Mouse (Mus musculus) lung, postnatal 10 days (tissue): Measurements from ENCODE around the gene Dnajc7.
"Not testable (repeated sequence)": the region's sequence is repeated elsewhere in the genome, so short reads cannot be mapped to it uniquely, and the experiment has no call there.

ENCODE experiments used
- DNase-seq: peaks from one replicate; pipeline ENCODE4 v3.0.0; 2021

Gene Dnajc7

DNA sequence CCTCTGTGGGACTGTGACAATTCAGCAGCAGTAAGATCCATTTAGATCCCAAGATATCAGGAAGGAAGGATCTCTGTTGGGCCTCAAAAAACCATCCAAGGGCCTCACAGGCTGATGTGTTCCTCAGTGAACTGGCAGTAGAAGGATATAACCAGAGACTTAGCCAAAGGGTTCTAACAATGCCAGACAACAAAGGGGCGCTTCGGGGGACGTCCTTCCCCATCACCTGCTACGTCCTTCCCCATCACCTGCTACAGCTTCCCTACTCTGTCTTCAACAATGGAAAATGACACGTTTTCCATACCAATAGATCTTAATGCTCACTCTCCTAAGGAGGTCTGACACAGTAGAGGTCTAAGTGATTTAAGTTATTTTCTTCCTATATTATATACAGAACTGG, 3.6 kb downstream of the Dnajc7 start:
- no peak for DNase-seq

DNA sequence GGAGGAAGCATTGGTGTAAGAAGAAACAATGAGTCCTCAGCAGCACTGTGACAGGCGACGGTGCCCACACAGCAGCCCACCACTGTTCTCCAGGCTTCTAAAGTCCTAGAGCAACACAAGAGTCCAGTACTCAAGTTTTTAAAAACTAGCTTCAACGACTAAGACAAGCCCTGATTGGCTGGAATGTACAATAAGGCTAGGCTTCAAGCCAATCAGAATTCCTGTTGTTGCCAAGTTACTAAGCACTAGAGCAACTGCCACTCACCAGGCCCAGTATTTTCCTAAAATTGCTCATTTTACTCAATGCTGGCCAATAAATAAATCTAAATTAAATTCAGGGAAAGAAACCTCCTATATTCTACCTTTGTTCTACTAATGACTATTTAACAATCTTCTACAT, 6.7 kb downstream of the Dnajc7 start:
- DNase-seq, result peak; percentile 67

DNA sequence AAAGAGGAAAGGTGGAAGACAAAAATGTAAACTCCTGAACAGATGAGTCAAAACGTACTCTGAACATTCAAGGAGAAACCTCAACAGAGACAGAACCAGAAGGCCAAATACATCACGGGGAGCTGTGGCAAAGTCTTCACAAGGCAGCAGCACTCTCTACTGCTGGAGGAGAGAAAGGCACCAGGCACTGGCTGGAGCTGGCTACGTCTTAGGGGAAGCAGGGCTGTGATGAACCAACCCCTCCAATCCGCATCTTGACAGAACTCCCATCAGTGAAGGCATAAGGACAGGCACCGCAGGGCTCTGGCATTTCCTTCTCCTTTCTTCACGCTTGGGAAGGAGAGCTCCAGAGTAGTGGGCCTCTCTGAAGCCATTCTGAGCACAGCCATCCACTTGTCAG, 8.3 kb downstream of the Dnajc7 start:
- DNase-seq, result no peak

DNA sequence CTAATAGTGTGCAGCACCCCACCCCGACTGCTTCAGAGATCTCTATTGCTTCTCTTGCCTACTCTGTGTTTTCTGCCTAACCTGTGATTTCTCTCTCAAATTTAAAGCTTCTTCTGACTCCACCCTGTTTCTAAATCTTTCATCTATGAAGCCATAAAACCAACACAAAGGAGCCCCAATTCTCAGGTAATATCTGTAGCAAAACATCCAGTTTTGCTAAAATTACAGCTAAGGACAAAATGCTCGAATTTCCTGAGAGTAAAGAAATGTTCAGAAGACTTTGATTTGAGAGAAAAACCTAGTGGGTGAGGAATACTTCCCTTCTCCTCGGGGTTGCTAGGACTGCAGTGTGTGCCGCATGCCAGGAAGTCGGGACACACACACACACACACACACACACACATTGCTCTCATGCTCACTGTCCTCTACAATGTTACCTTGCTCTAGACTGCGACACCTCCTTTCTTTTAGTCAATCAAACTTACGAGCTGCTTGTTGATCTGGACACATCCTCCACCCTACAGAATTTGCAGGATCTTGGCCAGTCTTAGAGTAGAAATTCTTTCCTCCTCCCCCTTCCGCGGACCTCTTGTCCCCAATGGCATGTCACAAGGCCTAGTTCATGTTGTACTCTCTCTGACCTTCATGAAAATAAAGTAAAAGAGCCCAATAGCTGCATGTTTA, 9.8 kb downstream of the Dnajc7 start:
- DNase-seq, result peak; percentile 25

DNA sequence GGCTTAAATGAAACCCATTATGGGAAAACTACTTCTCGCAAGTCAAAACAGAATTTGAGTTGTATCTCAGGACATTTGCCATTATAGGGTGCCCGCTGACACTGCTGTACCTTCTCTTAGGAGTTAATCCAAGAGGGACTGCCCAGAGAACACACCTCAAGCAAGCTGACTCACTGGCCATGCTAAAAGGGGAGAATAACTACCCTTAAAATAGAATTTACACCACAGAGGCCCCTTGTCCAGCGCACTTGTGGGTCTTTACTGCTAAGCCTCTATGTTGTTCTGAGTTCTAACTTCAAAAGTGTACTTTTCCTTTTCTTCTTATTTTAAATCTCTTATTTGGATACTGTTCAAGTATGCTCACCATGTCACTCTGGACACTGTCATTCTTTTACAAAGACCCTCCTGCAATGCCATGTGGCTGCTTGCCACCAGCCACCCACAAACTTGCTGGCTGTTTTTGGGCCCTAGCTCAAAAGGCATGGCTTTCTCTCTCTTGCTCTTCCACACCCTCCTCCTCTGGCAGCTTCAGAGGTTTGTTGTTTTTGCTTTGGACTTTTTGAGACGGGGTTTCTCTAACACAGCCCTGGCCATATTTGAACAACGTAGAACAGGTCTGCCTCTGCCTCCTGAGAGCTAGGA, 10.5 kb downstream of the Dnajc7 start:
- DNase-seq, result peak; percentile 35

DNA sequence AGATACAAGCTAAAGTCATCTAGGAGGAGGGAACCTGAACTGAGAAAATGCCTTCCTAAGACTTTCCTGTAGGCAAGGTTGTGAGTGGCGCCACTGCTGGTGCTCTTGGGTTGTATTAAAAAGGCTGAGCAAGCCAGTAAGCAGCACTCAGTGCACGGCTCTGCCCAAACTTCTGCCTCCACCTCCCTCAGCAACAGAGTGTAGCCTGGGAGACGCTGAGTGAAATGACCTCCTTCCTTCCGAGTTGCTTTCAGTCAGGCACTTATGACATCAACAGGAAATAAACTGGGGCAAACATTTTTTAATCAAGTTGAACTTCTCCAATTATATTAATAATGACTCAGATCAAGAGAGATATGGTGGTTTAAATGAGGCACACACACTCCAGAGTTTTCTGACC, 11.2 kb downstream of the Dnajc7 start:
- DNase-seq, result no peak

DNA sequence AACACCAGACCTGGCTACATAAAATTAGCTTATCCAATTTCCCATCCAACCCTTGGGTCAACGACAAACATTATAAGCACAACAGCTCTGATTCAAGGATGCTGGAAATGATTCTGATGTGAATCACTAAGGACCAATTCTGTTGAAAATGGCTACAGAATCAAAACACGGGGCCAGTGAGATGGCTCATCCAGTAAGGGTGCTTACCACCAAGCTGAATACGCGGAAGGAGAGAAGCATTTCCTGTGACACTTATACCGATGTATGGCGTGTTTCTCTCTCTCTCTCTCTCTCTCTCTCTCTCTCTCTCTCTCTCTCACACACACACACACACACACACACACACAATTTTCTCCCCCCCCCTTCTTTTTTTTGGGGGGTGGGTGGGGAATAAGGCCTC, 12.8 kb downstream of the Dnajc7 start:
- DNase-seq, result no peak

DNA sequence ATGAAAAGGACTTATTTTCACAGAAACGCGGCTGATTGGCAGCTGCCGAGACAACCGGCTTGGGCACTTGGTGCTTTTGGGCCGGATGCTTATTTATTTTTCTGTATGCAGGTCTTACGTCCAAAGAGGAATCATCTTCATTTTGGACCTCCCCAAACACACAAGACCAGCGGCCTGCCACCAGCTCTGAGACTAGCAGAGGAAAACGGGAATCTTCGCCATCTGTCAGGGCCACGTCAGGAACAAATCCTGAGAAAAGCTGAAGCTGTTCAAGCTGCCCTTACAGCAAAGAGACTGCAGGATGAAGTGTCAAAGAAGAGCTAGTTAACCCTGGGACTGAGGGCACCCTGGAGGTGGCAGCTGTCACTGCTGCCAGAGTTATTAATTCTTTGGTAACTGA, 14.5 kb downstream of the Dnajc7 start:
- no peak for DNase-seq

DNA sequence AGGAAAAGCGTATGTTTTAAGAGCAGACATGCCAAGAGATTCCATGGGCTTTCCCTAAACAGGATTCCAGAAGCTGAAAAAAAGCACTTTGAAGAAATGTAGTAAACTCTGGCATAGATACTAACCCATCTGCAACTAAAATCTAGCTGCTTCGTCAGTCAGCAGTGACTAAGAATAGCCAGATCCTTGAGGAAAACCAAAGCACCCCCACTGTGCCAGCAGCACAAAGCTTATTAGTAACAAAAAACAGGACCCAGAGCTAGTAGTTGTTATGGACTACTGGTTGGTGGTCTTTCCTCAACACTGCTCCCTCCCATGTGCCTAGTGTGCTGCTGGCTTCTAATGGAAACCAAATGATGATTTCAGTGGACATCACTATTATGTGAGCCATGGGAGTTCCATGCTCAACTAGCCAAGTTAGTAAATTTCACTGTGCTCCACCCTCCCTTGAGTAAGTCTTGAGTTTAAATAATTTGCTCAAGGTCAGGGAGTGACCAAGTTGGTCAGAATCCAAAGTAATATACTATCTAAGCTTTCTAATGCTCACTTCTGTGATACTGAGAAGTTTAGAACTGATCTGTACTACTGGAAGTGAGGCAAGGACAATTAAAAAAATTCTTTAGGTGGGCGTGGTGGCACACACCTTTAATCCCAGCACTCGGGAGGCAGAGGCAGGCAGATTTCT, 15.5 kb downstream of the Dnajc7 start:
- DNase-seq, result no peak

DNA sequence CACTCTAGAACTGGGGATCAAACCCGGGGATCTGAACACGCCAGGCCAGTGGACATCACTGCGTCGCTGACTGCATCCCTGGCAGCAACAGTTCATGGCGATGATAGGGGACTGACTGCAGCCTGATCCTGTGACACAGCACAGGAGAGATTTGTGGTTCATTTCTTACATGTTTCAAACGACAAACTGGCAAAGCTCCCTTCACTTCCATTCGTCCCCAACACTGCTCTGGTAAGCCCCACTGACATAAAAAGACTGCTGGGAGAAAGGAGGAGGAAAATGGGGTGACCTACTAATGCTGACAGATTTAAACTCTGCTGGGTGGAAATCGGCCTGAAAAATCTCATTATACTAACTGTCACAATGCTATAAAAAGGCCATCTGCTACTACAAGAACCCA, 16.2 kb downstream of the Dnajc7 start:
- DNase-seq, result no peak

DNA sequence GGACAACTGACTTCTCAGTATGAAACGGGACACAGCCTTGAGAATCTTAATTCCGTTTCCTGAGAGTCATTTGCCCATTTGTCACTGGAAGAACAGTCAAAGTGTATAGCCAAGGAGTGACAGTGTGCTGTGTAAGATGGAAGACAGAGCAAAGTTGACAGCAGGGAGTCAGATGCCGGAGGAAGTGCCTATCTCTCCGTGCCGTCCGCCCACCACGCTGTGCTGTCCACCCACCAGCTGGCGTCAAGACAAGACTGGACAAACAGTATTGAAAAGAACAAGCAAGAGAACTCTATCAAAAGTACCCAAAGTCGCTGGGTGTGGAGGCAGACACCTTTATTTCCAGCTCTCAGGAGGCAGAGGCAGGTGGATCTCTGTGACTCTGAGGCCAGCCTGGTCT, 16.8 kb downstream of the Dnajc7 start:
- DNase-seq, result no peak

DNA sequence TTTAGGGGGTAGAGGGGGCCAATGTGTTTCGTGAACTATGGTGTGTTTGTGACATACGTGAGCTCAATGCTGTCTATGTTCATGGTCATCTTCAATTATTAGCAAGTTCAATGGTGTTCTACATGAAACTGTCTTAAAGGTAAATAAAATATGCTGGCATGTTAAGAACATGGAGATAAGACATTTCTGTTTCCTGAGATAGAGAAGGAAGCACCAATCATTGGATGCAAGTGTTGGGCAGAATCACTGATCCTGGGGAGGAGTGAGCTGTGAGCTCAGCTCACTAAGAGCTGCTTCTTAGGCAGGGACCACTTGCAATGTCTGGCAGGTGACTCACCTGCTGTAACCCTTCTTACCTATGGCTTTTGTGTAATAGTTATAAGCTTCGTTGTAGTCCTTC, 18.6 kb downstream of the Dnajc7 start:
- DNase-seq, result no peak

DNA sequence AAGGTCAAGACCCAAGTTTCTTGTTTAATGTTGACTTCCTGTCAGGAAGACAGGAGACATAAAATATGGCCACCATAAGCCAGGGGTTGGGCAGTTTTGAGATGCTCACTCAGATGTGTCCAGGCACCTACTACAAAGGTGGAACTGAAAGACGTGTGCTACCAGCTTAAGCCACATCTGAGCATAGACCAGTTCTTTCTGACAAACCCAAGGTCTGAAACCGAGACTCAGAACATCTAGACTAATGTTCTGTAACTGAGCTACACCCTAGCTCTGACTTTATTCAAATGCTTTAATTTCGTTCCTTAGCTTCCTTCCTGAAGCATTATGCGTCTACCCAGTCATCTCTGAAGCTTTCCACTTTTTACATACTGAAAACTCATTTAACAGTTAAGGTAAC, 21.9 kb downstream of the Dnajc7 start:
- DNase-seq, result no peak

DNA sequence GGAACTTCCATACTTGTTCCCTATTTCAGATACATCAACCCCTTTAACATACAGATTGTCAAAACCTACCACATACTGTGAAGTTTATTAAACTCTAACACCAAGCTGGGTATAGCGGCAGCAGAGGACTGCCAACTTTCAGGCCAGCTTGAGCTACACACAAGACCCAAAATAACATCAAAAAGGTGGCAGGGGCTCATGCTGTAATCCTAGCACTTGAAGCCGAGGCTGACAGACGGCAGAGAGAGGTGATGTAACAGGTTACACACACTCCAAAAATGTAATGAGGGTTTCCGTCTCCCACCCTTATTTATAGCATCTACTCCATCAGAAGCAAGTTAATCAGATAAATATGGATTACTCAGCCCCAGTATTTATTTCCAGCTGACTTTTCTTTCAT, 24.4 kb downstream of the Dnajc7 start:
- no peak for DNase-seq

DNA sequence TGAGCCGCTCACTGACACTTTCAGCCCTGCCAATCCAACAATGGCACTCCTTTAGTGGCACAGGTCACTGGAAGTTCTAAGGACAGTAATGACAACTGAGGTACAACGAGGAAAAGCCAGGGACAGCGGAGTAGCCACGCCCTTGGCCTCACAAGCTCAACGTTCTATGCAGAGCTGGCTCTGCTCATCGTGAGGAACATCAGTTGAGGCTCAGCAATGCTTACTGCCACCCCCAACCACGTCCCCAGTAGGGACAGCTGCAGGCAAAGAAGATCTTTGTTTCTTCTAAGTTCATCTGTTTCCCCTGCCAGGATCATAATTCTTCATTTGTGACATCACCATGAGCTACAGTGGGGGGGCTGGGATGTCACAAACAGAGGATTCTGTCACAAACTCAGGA, 25.4 kb downstream of the Dnajc7 start:
- no peak for DNase-seq

DNA sequence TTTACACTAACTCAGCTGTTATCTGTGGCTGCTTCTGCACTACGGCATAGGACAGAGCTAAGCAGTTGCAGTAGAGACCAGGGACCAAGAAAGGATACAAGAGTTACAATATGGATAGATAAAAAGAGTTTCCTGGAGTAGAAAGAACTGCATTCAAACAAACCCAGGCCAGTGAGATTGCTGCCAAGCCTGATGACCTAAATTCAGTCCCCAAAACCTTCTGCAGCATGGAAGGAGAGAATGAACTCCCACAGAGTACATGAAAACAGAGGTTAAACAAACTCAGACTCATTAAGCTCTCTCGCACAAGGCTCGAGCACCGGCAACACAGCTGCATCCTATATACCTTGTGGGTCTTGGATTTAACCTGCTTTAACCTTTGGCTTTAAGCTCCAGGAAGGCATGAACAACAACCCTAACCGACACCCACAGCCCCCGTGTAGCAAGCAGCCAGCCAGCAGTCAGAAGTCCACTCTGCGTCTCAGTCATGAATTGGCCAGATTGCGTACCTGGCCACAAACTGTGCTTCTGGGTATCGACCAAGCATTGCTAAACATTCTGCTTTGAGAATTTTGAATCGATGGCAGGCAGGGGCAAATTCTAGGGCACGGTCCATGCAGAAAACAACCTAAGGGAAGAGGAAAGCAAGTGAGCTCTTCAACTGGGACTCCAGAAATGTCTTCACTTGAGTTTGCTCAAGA, 27.5 kb downstream of the Dnajc7 start:
- DNase-seq, result no peak

DNA sequence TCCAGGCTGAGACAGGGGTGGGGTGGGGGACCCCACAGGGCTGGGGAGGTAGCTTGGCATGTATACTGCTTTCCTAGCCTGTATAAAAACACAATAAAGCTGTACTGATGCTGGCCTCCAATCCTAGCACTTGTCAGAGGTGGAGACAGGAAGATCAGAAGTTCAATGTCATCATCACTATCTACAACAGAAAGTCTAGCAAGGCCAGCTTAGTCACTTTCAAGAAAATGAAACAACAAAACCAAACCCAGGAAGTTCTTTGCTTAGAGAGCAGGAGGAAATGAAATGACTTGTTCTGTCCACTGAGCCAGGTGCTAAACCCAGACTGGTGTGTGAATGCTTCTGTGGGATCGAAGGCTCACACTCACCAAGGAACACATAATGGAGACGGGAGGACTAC, 31.5 kb downstream of the Dnajc7 start:
- no peak for DNase-seq

DNA sequence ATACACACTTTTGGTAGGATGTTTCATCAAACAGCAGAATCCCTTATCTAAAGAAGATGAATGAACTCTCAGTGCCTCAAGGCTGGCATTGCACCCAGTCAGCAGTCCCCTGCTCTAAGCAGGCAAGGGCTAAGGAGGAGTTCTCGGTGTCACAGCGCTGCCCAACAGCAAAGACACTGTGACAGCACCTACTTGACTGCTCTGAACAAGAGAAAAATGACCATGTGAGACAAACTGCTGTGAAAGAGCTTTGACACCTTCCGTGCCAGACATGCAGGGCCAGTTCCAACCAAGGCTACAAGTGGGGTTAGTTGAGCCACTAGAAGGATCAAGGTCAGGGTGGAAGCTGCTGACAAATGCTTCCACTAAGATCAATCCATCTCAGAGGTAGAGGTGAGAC, 34.8 kb downstream of the Dnajc7 start:
- no peak for DNase-seq

DNA sequence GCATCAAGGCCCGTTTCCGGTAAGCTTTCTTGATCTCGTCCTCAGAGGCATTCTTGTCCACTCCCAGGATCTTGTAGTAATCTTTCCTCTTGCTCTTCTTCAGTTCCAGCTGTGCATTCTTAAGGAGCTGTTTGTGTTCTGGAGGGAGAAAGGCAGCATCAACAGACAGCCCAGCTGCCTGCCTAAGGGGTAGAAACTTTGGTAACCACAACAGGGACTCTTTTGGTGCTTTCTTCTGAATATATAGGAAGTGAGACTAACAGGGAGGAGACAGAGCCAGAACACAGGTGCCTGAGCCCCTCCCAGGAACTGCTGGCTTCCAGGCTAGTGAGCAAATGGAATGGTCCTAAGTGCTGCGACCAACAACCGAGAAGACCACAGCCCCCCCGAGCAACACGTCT, 35.4 kb downstream of the Dnajc7 start:
- no peak for DNase-seq

DNA sequence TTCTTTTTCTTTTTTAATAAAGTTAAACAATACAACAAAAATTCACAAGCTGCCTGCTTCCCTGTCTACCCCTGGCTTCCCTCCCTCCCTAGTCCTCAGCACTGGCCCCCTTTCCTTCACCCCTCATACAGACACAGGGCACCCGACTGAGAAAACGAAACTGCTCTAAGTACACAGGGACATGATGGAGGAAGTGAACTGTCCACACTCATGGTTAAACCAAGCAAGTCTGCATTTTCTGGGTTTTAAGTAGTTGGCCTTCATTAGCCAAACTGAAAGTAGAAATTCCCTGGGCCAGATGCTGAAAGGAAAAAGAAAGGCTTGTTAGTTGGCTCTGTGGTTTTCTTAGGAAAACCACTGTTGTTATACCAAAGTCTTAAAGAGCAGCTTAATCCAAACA, 37.1 kb downstream of the Dnajc7 start:
- DNase-seq, result no peak

DNA sequence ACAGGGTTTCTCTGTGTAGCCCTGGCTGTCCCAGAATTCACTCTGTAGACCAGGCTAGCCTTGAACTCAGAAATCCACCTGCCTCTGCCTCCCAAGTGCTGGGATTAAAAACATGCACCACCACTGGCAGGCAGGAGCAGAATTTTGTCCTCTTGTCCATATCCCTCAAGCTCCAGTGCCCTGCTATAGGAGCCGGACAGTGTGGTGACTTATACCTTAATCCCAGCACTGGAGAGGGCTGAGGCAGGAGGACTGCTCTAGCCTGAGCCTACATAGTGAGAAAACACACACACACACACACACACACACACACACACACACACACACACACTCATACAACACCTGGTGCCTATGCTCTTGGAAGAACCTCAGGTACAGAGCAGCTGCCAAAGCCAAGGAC, 37.6 kb downstream of the Dnajc7 start:
- not testable (repeated sequence) for DNase-seq

DNA sequence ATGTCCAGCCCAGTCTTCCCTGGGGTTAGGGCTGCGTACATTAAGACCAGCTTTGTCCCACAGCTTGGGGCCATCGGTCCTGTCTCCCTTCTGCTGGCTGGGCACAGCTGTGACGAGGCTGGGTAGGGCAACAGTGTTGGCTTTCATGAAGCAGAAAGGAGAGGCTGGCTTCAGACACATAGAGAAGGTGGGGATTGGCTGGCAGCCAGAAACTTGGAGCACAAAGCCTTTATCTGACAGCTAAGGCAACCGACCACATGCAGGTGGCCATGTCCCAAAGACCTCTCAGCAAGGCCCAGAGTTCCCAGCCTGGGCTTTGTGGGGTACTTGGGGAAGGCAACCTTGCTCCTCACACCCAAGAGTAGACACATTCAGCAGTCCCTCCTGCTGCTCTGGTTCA, 38.2 kb downstream of the Dnajc7 start:
- no peak for DNase-seq

DNA sequence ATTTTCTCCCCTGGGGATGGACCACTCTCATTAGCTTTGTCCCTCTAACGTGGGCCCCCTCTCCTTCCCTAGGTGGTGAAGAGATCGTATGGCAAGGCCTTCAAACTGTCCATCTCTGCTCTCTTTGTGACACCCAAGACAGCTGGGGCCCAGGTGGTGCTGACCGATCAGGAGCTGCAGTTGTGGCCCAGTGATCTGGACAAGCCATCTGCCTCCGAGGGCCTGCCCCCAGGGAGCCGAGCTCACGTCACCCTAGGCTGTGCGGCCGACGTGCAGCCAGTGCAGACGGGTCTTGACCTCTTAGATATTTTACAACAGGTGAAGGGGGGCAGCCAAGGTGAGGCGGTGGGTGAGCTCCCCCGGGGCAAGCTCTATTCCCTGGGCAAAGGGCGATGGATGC, 39.7 kb downstream of the Dnajc7 start:
- DNase-seq, result no peak
